Mouse (Mus musculus) intestine, embryonic 14.5 days (tissue): Measurements from ENCODE around the gene Pou2f2. TPM values are rescaled to one million over a fixed set of nuclear protein-coding genes. Genes with fewer than 3 reads are reported as not detected.
A peak's percentile ranks its signal among the peaks of the same experiment; 100 is the strongest.

ENCODE experiments used
- ATAC-seq: fragments of 200-750 bp; cut with Nextera tagmentation; replicated peaks from 2 replicates; pipeline ENCODE4 v1.8.0; 2017; ENCODE audit warnings: low read depth, moderate number of reproducible peaks, moderate TSS enrichment, moderate library complexity; ENCODE audit not compliant: low FRiP score, low TSS enrichment
- DNase-seq: peaks from one replicate; pipeline ENCODE4 v3.0.0-alpha.2; 2018; ENCODE audit warnings: low spot score
- H3K27ac ChIP-seq: fragments of 300-500 bp; sonication (generic); 2 replicates; pipeline ENCODE4 v1.5.1; 2014; ENCODE audit warnings: low read depth, mild to moderate bottlenecking, control low read depth
- H3K27me3 ChIP-seq: fragments of 300-500 bp; sonication (generic); replicated peaks from 2 replicates; pipeline ENCODE4 v1.6.1; 2014; ENCODE audit warnings: low read length, control low read depth; ENCODE audit not compliant: control insufficient read depth, insufficient read depth
- H3K36me3 ChIP-seq: fragments of 300-500 bp; sonication (generic); 2 replicates; pipeline ENCODE4 v1.6.1; 2014; ENCODE audit warnings: low read length, control low read depth; ENCODE audit not compliant: control insufficient read depth, insufficient read depth
- H3K4me1 ChIP-seq: fragments of 300-500 bp; sonication (generic); replicated peaks from 2 replicates; pipeline ENCODE4 v1.6.1; 2014; ENCODE audit warnings: low read length, control low read depth, mixed read lengths; ENCODE audit not compliant: control insufficient read depth, insufficient read depth
- H3K4me2 ChIP-seq: fragments of 300-500 bp; sonication (generic); 2 replicates; pipeline ENCODE4 v1.6.1; 2014; ENCODE audit warnings: low read length
- H3K4me3 ChIP-seq: fragments of 300-500 bp; sonication (generic); 2 replicates; pipeline ENCODE4 v1.5.1; 2014; ENCODE audit warnings: low read depth, low read length, control low read depth, mixed read lengths
- H3K9ac ChIP-seq: fragments of 300-500 bp; sonication (generic); 2 replicates; pipeline ENCODE4 v1.6.1; 2014; ENCODE audit warnings: mild to moderate bottlenecking, low read length
- H3K9me3 ChIP-seq: fragments of 300-500 bp; sonication (generic); 2 replicates; pipeline ENCODE4 v1.6.1; 2016; ENCODE audit warnings: low read length, control low read depth; ENCODE audit not compliant: control insufficient read depth
- WGBS: fragments of 180-500 bp; shearing (Covaris S2); extraction: QIAGEN DNeasy Blood & Tissue Kit; methylation state at CpG from one replicate; pipeline ENCODE4 v1.1.7; 2014; 5-methylcytosine and 5-hydroxymethylcytosine counted together
- polyA plus RNA-seq: library from polyadenylated mRNA; unstranded; fragments of >200 nt; fragmentation: Nextera tagmentation; extraction: Ambion mirVana; gene quantifications from 2 replicates; pipeline ENCODE4 v1.2.1, GENCODE M21; 2014

The Pou2f2 gene
- polyA plus RNA-seq, 1 experiment from 2014 or later: 2.1 TPM

DNA sequence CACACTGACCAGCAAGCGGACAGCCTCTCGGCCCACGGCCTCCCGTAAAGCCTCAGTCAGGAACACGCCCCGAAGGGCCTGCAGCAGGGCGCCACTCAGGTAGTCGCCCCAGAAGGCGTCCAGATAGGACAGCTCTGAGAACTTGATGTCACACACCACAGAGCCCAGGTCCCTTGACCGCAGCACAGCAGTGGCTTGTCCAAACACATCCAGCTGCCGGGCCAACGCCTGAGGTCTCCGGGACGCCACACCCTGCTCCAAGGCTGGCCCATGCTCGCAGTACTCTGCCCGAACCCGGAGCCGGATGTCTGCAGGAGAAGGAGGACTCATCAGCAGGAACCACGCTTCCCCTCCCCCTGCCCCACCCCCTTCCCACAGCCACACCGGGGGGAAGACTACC, 24.1 kb upstream of the Pou2f2 start:
- H3K27ac ChIP-seq: no peak overlapping the region
- no peaks in the 10 kb centered on the region for H3K9me3 ChIP-seq
- WGBS: 88% methylated on average over 20 of the region's 20 CpGs
- no peak for DNase-seq
- no peak overlapping the region for H3K4me2 ChIP-seq
- no peak for ATAC-seq
- H3K4me1 ChIP-seq: no peaks in the 10 kb centered on the region
- no peaks in the 10 kb centered on the region for H3K27me3 ChIP-seq
- H3K4me3 ChIP-seq: no peak overlapping the region
- peaks cover 21% of the 10 kb centered on the region; the same call in 1 of the 2 replicates for H3K36me3 ChIP-seq
- no peak overlapping the region for H3K9ac ChIP-seq

DNA sequence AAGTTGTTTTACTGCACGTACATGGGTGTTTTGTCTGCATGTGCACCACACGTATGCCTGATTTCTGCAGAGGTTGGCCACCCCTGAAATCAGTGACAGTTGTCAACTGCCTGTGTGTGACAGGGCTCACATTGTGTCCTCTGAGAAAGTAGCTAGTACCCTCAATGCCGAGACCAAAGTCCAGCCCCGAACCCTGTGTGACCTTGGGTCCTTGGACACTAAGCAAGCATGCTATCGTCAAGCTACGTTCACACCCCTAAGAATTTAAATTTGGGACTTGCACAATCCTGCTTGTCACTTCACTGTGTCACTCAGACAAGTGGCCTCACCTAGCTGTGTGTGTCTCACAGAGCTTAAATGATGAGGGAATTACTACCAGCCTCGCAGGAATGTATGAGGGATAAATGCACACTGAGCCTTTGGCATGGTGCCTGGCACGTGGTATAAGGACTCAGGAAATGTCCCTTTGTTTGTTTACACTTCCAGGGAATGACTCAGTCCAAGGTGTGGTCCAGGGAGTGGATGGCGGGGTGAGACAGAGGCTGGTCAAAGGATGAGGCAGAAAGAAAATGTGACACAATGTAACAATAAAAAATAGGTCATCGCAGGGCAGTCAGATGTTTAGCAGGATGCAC, 18.0 kb upstream of the Pou2f2 start:
- WGBS: 53% methylated on average over 10 of the region's 10 CpGs
- Histone ChIP-seq H3K4me2 (no peak overlapping the region), H3K4me3 (no peak overlapping the region), H3K9ac (no peak overlapping the region), H3K27ac (no peak overlapping the region), H3K9me3 (no peaks in the 10 kb centered on the region), H3K4me1 (no peaks in the 10 kb centered on the region; the same call in 1 of the 2 replicates), H3K27me3 (no peaks in the 10 kb centered on the region), H3K36me3 (0 out of 2 replicates have a peak, but pooled peaks cover 5% of the 10 kb centered on the region)
- ATAC-seq: peak; percentile 81
- peak; percentile 62 for DNase-seq

DNA sequence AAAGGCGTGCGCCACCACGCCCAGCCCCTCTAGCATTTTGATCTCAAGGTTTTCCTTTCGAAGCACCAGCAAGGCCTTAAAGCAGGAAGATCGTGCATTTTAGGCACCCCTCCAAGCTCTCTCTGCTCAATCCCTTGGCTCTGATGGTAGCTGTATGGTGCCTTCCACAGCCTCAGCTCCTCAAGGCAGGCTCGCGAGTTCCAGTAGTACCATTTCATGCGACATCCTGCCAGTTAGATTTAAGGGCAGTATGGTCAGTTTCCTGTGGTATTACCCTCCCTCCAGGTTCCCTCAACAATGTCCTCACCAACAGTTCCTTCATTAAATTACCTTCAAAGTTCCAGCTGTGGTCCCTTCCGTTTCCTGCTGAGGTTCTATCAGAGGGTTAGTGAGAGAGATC, 16.6 kb upstream of the Pou2f2 start:
- Histone ChIP-seq H3K9me3 (no peaks in the 10 kb centered on the region), H3K36me3 (no peaks in the 10 kb centered on the region), H3K4me2 (no peak overlapping the region), H3K9ac (no peak overlapping the region), H3K4me3 (no peak overlapping the region), H3K4me1 (no peaks in the 10 kb centered on the region; the same call in 1 of the 2 replicates), H3K27me3 (no peaks in the 10 kb centered on the region), H3K27ac (no peak overlapping the region)
- DNase-seq (no peak), ATAC-seq (no peak)
- WGBS: 82% methylated on average over 9 of the region's 9 CpGs

DNA sequence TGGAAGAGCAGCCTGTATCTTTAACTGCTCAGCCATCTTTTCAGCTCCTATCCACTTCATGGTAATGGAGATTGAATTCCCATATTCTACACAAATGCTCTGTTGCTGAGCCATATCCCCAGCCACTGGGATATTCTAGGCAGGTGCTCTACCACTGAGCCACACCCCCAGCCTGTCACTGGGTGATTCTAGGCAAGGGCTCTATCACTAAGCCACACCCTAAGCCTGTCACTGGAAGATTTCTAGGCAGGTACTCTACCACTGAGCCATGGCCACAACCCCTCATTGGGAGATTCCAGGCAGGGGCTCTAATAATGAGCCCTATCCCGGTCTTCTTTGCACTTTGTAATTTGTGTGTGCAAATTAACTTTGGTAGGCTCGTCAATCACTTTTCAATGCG, 15.6 kb upstream of the Pou2f2 start:
- Histone ChIP-seq H3K4me1 (no peaks in the 10 kb centered on the region; the same call in 1 of the 2 replicates), H3K9me3 (no peaks in the 10 kb centered on the region), H3K4me3 (no peak overlapping the region), H3K27me3 (no peaks in the 10 kb centered on the region), H3K36me3 (no peaks in the 10 kb centered on the region), H3K27ac (no peak overlapping the region), H3K4me2 (no peak overlapping the region), H3K9ac (no peak overlapping the region)
- WGBS: 80% methylated on average over 3 of the region's 3 CpGs
- no peak for ATAC-seq
- no peak for DNase-seq

DNA sequence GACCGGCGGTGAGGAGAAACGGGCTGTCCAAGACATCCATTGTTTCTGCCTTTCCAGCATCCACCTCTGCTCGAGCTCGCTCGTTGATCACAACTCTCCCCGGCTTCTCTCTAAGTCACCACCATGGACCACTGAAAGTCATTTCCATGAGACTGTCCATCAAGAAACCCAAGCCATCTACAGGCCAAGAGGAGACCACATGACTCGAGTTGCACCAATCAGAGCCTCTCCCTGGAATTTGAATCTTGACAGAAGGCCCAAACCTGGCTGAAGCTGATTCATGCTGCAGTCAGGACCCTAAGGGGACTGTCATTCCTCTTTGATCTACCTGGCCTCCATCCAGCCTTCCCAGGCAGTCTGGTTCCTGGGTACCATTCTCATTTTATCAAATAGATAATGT, 12.6 kb upstream of the Pou2f2 start:
- Histone ChIP-seq H3K4me1 (no peaks in the 10 kb centered on the region), H3K9me3 (no peaks in the 10 kb centered on the region), H3K27ac (no peak overlapping the region), H3K4me3 (no peak overlapping the region), H3K4me2 (no peak overlapping the region), H3K27me3 (no peaks in the 10 kb centered on the region), H3K9ac (no peak overlapping the region), H3K36me3 (no peaks in the 10 kb centered on the region)
- no peak for ATAC-seq
- no peak for DNase-seq
- WGBS: 80% methylated on average over 8 of the region's 8 CpGs

DNA sequence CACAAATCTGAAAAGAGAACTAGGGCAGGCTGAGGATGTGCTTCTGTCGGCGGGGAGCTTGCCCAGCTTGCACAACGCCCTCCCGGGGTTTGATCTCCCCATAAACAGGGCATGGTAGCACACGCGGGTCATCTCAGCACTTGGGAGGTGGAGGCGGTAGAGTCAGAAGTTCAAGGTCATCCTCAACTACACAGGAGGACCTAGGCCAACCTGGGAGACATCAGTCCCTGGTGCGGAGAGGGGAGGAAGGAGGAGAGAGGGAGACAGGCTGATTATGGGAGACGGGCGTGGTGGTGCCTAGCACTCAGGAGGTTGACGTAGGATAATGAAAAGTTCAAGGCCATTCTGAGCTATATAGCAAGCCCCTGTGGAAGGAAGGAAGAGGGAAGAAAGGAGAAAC, 11.3 kb upstream of the Pou2f2 start:
- Histone ChIP-seq H3K9me3 (no peaks in the 10 kb centered on the region), H3K27me3 (no peaks in the 10 kb centered on the region), H3K9ac (no peak overlapping the region), H3K4me2 (no peak overlapping the region), H3K27ac (no peak overlapping the region), H3K4me3 (no peak overlapping the region), H3K36me3 (no peaks in the 10 kb centered on the region), H3K4me1 (no peaks in the 10 kb centered on the region)
- WGBS: 86% methylated on average over 11 of the region's 11 CpGs
- DNase-seq: no peak
- ATAC-seq: no peak

DNA sequence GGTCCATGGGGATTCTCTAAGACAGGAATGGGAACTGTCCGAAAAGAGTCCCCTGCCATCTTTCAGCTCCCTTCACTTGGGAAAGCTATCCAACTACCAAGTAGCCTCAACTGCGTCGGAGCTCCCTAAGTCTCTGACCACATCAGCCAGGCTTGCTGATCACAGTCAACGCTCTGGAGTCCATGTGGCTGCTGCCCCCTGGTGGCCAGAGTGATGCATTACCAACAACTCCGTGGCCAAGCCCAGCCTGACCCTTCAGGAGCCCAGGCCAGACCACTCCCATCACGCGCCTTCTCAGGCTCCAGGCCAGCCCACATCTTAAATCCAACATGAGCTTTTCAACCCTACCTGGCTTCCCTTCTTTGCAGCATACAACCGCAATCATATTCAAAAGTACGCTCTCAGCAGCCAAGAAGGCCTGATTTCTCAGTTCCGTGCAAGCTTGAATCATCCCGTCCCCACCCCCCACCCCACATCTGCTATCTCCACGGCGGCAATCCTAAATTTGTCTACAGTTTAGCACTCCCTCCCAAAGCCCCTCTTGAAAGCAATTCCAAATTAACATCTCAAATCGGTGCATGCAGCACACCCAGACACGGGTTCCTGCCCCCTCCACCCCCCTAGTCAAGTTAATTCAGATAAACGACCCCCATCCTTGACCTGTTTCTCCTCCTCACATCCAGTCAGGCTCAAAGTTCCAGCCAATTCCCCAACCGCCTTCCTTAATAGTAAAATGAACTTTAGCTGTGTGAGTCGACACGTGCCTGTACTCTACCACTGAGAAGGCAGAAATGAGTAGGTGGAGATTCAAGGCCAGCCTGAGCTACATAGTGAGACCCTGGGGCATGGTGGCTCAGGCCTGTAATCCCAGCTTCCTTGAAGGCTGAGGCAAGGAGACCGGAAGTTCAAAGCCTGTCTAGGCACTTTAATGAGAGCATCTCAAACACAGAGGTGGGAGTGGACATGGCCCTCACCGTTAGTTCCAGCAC, 8.4 kb upstream of the Pou2f2 start:
- Histone ChIP-seq H3K36me3 (no peaks in the 10 kb centered on the region), H3K4me3 (no peak overlapping the region), H3K4me1 (no peaks in the 10 kb centered on the region), H3K27me3 (peaks cover 15% of the 10 kb centered on the region), H3K4me2 (no peak overlapping the region), H3K9me3 (no peaks in the 10 kb centered on the region), H3K27ac (no peak overlapping the region), H3K9ac (no peak overlapping the region)
- WGBS: 20% methylated on average over 21 of the region's 21 CpGs
- peak; percentile 85 for ATAC-seq
- DNase-seq: peak; percentile 95

DNA sequence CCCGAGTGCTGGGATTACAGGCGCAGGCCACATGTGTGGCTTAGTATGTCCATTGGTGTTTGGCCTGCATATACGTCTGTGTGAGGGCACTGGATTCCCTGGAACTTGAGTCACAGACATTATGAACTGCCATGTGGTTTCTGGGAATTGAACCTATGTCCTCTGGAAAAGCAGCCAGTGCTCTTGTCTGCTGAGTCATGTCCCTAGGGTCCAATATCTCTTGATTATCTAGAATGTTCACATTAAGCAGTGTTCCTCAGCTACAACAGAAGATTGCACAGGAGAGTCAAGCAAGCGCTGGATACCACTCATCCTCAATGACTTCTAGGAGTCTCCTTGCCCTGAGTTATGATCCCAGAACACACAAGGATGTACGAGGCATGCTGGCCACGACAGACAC, 4.6 kb upstream of the Pou2f2 start:
- H3K4me1 ChIP-seq: peaks cover 6% of the 10 kb centered on the region; the same call in 1 of the 2 replicates
- no peaks in the 10 kb centered on the region for H3K36me3 ChIP-seq
- no peak for ATAC-seq
- H3K4me3 ChIP-seq: no peak overlapping the region
- no peak overlapping the region for H3K27ac ChIP-seq
- peaks cover 50% of the 10 kb centered on the region for H3K27me3 ChIP-seq
- 73% methylated on average over 6 of the region's 6 CpGs for WGBS
- H3K9ac ChIP-seq: no peak overlapping the region
- no peak for DNase-seq
- H3K9me3 ChIP-seq: no peaks in the 10 kb centered on the region
- no peak overlapping the region for H3K4me2 ChIP-seq
